Mouse (Mus musculus) lung, embryonic 16.5 days (tissue): ENCODE measurements around the gene Bloc1s2. TPM values are rescaled to one million over a fixed set of nuclear protein-coding genes. Genes with fewer than 3 reads are reported as not detected.

Source experiments
- ATAC-seq: fragments of 200-750 bp; cut with Nextera tagmentation; 2 replicates; pipeline ENCODE4 v1.8.0; 2017; ENCODE audit warnings: low read depth, mild to moderate bottlenecking, moderate library complexity
- H3K27ac ChIP-seq: fragments of 300-500 bp; sonication (generic); 2 replicates; pipeline ENCODE4 v1.5.1; 2014; ENCODE audit warnings: mild to moderate bottlenecking, control low read depth, low read length
- H3K27me3 ChIP-seq: fragments of 300-500 bp; sonication (generic); 2 replicates; pipeline ENCODE4 v1.6.1; 2014; ENCODE audit warnings: low read depth, low read length, mixed read lengths; ENCODE audit not compliant: control insufficient read depth, insufficient read depth
- H3K36me3 ChIP-seq: fragments of 300-500 bp; sonication (generic); 2 replicates; pipeline ENCODE4 v1.6.1; 2014; ENCODE audit warnings: low read length; ENCODE audit not compliant: control insufficient read depth, insufficient read depth
- H3K4me1 ChIP-seq: fragments of 300-500 bp; sonication (generic); replicated peaks from 2 replicates; pipeline ENCODE4 v1.6.1; 2014; ENCODE audit warnings: low read length, mixed read lengths; ENCODE audit not compliant: control insufficient read depth, insufficient read depth
- H3K4me2 ChIP-seq: fragments of 300-500 bp; sonication (generic); 2 replicates; pipeline ENCODE4 v1.6.1; 2014; ENCODE audit warnings: low read depth, low read length, control low read depth
- H3K4me3 ChIP-seq: fragments of 300-500 bp; sonication (generic); 2 replicates; pipeline ENCODE4 v1.5.1; 2014; ENCODE audit warnings: mild to moderate bottlenecking, low read length, control low read depth
- H3K9ac ChIP-seq: fragments of 300-500 bp; sonication (generic); 2 replicates; pipeline ENCODE4 v1.6.1; 2014; ENCODE audit warnings: low read length, control low read depth
- H3K9me3 ChIP-seq: fragments of 300-500 bp; sonication (generic); 2 replicates; pipeline ENCODE4 v1.6.1; 2016; ENCODE audit warnings: low read length; ENCODE audit not compliant: control insufficient read depth
- WGBS: fragments of 180-500 bp; shearing (Covaris S2); extraction: QIAGEN DNeasy Blood & Tissue Kit; methylation state at CpG from one replicate; pipeline ENCODE4 v1.1.7; 2014; 5-methylcytosine and 5-hydroxymethylcytosine counted together
- polyA plus RNA-seq: library from polyadenylated mRNA; unstranded; fragments of >200 nt; fragmentation: Nextera tagmentation; extraction: Ambion mirVana; gene quantifications from 2 replicates; pipeline ENCODE4 v1.2.1, GENCODE M21; 2015

Gene Bloc1s2
- polyA plus RNA-seq, 1 experiment from 2014 or later = 74.4 TPM

GRCm38 (mm10) chr19:44108996-44109395, 37.2 kb downstream of the Bloc1s2 start:
- Histone ChIP-seq H3K27ac (no peak overlapping the region), H3K27me3 (no peaks in the 10 kb centered on the region), H3K9me3 (no peaks in the 10 kb centered on the region), H3K4me2 (no peak overlapping the region), H3K4me3 (no peak overlapping the region), H3K36me3 (peaks cover 26% of the 10 kb centered on the region), H3K4me1 (peaks cover 7% of the 10 kb centered on the region), H3K9ac (no peak overlapping the region)
- ATAC-seq = no peak

- Histone ChIP-seq H3K27ac (peak overlapping the region; percentile 15), H3K36me3 (peaks cover 15% of the 10 kb centered on the region), H3K4me2 (peak overlapping the region; percentile 86), H3K4me1 (peaks cover 7% of the 10 kb centered on the region), H3K27me3 (no peaks in the 10 kb centered on the region), H3K9me3 (no peaks in the 10 kb centered on the region), H3K9ac (peak overlapping the region; percentile 94), H3K4me3 (peak overlapping the region; percentile 80)
- ATAC-seq = peak; percentile 10; the same call in 1 of the 2 replicates
- WGBS = 30% methylated on average over 22 of the region's 22 CpGs
These were observed 38.4 kb downstream of the Bloc1s2 start for GRCm38 (mm10) chr19:44107661-44108521.

- H3K4me3 ChIP-seq = peak within 1 kb of the TSS; percentile 80
- H3K36me3 ChIP-seq = peaks cover 7% of the 10 kb centered on the region
- WGBS = under 1% methylated on average over 67 of the region's 67 CpGs
- peak; percentile 99 for ATAC-seq
- peak within 1 kb of the TSS; percentile 91 for H3K4me2 ChIP-seq
- H3K27me3 ChIP-seq = no peaks in the 10 kb centered on the region
- peak within 1 kb of the TSS; percentile 94 for H3K9ac ChIP-seq
- H3K9me3 ChIP-seq = no peaks in the 10 kb centered on the region
- H3K27ac ChIP-seq = peak within 1 kb of the TSS; percentile 15
- peaks cover 7% of the 10 kb centered on the region for H3K4me1 ChIP-seq
These were observed 39.2 kb downstream of the Bloc1s2 start, which contains the start of gene Chuk for GRCm38 (mm10) chr19:44106831-44107660. Gene Chuk, minus strand, starts transcription at chr19:44107480.

GRCm38 (mm10) chr19:44104393-44104792, 41.9 kb downstream of the Bloc1s2 start:
- peaks cover 7% of the 10 kb centered on the region for H3K4me1 ChIP-seq
- no peak overlapping the region for H3K4me3 ChIP-seq
- no peak overlapping the region for H3K4me2 ChIP-seq
- no peak for ATAC-seq
- H3K9ac ChIP-seq = no peak overlapping the region
- H3K27me3 ChIP-seq = no peaks in the 10 kb centered on the region
- no peaks in the 10 kb centered on the region for H3K9me3 ChIP-seq
- no peaks in the 10 kb centered on the region; the same call in none of the 2 replicates for H3K36me3 ChIP-seq
- H3K27ac ChIP-seq = no peak overlapping the region
- 88% methylated on average over 1 of the region's 1 CpGs for WGBS

- no peak for ATAC-seq
- 85% methylated on average over 3 of the region's 3 CpGs for WGBS
- Histone ChIP-seq H3K9ac (no peak overlapping the region), H3K4me1 (peaks cover 5% of the 10 kb centered on the region), H3K4me3 (no peak overlapping the region), H3K27me3 (no peaks in the 10 kb centered on the region), H3K27ac (no peak overlapping the region), H3K4me2 (no peak overlapping the region), H3K36me3 (peaks cover 3% of the 10 kb centered on the region), H3K9me3 (no peaks in the 10 kb centered on the region)
These were observed 43.2 kb downstream of the Bloc1s2 start for GRCm38 (mm10) chr19:44103001-44103400.

DNA sequence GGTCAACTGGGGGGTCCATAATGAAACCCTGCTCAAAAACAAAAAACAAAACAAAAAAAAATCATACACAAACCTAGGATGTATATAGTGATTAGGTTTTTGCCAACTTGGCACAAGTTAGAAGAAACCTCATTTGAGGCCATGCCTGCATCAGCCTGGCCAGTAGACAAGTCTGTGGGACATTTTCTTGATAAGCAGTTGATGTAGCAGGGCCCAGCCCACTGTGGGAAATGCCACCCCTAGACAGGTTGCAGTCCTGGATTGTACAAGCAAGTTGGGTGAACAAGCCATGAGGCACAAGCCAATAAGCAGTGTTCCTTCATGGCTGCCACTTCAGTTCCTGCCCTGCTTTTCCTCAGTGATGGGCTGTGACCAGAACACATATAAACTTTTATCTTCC, 45.4 kb downstream of the Bloc1s2 start:
- Histone ChIP-seq H3K36me3 (peaks cover 11% of the 10 kb centered on the region), H3K4me2 (no peak overlapping the region), H3K4me1 (peaks cover 3% of the 10 kb centered on the region; the same call in 1 of the 2 replicates), H3K4me3 (no peak overlapping the region), H3K27ac (no peak overlapping the region), H3K27me3 (no peaks in the 10 kb centered on the region), H3K9me3 (peaks cover 2% of the 10 kb centered on the region; the same call in 1 of the 2 replicates), H3K9ac (no peak overlapping the region)
- no peak for ATAC-seq

Other genes starting within 250 kb of the Bloc1s2 start
- gene Dnmbp, start 206.3 kb downstream of the Bloc1s2 start, polyA plus RNA-seq = 20.4 and 22.1 TPM in 2 replicates
- gene Cpn1, start 159.9 kb downstream of the Bloc1s2 start, polyA plus RNA-seq = 4.9 and 5.5 TPM in 2 replicates
- 0.55 and 1.4 TPM in 2 replicates for gene Cyp2c23, start 117.2 kb downstream of the Bloc1s2 start, polyA plus RNA-seq
- 39.3 and 39.8 TPM in 2 replicates for gene Erlin1, start 76.7 kb downstream of the Bloc1s2 start, polyA plus RNA-seq
- 40.1 and 40.2 TPM in 2 replicates for gene Chuk, start 39.0 kb downstream of the Bloc1s2 start, polyA plus RNA-seq
- gene Cwf19l1, start 10.6 kb downstream of the Bloc1s2 start, polyA plus RNA-seq = 31.8 and 35.3 TPM in 2 replicates
- 0.06 TPM in 1 of 2 replicates, not detected in the other for gene Pkd2l1, start 46.0 kb upstream of the Bloc1s2 start, polyA plus RNA-seq
- gene Scd3, start 56.8 kb upstream of the Bloc1s2 start, polyA plus RNA-seq = 0.48 and 0.91 TPM in 2 replicates
- 225 and 232 TPM in 2 replicates for gene Scd2, start 147.2 kb upstream of the Bloc1s2 start, polyA plus RNA-seq
- 0.40 and 0.49 TPM in 2 replicates for gene Scd4, start 186.6 kb upstream of the Bloc1s2 start, polyA plus RNA-seq